Mouse (Mus musculus): Measurements from ENCODE around the gene Onecut3. TPM values are rescaled to one million over a fixed set of nuclear protein-coding genes. Genes with fewer than 3 reads are reported as not detected.
A peak's percentile ranks its signal among the peaks of the same experiment; 100 is the strongest.

Onecut3 gene
- polyA plus RNA-seq, 1 experiment from 2014 or later: not detected

DNA sequence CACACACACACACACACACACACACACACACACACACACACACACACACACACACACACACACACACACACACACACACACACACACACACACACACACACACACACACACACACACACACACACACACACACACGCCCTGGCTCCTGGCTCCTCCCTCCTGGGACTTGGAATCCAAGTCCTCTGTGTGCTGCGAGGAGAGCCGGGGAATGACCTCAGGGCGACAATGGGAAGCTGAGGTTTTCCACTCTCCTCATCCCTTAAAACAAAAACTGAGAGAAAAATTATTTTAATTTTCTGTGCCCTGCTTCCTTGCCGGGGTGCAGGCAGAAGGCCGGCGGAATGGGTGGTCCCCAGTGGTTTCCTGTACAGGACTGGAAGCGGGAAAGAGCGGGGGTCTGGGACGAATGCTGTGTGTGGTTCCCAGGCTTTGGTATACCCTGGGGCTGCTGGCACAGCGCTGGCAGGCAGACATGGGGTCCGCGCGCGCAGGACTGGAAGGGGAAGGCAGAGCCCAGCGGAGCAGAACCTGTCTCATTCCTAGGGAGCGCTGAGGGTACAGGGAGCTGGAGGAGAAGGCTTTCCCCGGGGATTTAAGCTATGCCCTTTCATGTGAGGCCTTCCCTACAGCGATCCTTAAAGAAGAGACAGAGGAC, 30.1 kb upstream of the Onecut3 start:
- H3K9me3 ChIP-seq (replicated peaks): no peaks in the 10 kb centered on the region
- peak overlapping the region; percentile 41; the same call in 1 of the 2 replicates for H3K4me2 ChIP-seq
- no peak overlapping the region for H3K9ac ChIP-seq
- peaks cover 17% of the 10 kb centered on the region for H3K4me1 ChIP-seq (replicated peaks)
- H3K27ac ChIP-seq: peak overlapping the region; percentile 56
- peaks cover 6% of the 10 kb centered on the region; the same call in 1 of the 2 replicates for H3K27me3 ChIP-seq
- no peaks in the 10 kb centered on the region for H3K36me3 ChIP-seq
- H3K4me3 ChIP-seq: no peak overlapping the region
- no peak for ATAC-seq (replicated peaks; ENCODE audit: insufficient number of reproducible peaks, insufficient read depth, low FRiP score, low read depth)
- WGBS: 10% methylated on average over 19 of the region's 19 CpGs

DNA sequence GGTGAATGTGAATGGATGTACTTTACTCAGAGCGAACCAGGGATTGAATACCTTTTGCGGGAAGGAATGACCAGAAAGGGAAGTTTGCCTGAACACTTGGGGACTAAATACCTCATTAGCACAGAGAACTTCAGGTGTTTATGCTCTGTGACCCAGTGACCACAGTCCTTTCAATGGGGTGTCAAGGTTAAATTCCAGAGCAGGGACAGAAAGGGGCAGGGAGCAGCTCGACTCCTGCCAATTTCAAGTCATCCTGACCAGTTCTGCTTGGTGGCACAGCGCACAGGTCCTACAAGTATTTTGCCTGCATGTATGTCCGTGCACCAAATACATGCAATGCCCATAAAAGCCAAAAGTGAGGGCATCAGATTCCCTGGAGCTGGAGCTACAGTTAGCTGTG, 29.6 kb upstream of the Onecut3 start:
- ATAC-seq (replicated peaks; ENCODE audit: insufficient number of reproducible peaks, insufficient read depth, low FRiP score, low read depth): no peak
- Histone ChIP-seq H3K9me3 (replicated peaks) (no peaks in the 10 kb centered on the region), H3K4me3 (no peak overlapping the region), H3K4me1 (replicated peaks) (peaks cover 17% of the 10 kb centered on the region), H3K4me2 (no peak overlapping the region), H3K36me3 (no peaks in the 10 kb centered on the region), H3K27ac (peak overlapping the region; percentile 56), H3K9ac (no peak overlapping the region), H3K27me3 (peaks cover 11% of the 10 kb centered on the region; the same call in 1 of the 2 replicates)
- 66% methylated on average over 5 of the region's 5 CpGs for WGBS

DNA sequence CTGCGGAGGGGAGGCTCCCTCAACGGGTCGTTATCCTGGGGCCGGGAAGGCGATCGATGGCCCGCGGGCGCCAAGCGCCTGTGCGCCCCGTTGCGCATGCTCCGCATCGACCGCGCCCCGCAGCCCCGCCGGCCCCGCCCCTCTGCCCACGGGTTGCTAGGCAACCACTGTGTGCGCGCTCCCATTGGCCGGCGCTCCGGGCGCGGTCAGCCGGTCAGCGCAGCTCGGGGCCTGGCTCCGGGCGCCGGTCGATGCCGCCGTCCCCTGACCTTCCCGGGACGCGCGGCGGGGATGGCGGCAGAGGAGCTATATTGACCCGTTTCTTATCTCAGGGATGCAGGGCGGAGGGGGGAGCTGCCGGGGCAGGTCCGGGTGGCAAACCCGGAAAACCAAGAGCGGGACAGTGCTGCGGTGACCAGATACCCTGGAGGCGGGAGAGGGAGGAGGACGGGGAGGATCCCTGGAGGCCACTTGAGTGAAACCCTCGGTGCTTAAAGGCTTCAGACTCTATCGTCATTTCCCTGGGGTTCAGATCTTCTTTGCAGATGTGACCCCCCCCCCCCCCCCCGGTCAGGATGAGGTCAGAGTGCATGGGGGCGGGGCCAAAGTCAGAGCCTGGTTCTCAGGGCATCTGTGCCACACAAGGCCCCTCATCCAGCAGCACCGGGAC, 19.2 kb upstream of the Onecut3 start:
- peaks cover 59% of the 10 kb centered on the region for H3K27me3 ChIP-seq
- H3K4me3 ChIP-seq: peak overlapping the region; percentile 67
- H3K27ac ChIP-seq: no peak overlapping the region

DNA sequence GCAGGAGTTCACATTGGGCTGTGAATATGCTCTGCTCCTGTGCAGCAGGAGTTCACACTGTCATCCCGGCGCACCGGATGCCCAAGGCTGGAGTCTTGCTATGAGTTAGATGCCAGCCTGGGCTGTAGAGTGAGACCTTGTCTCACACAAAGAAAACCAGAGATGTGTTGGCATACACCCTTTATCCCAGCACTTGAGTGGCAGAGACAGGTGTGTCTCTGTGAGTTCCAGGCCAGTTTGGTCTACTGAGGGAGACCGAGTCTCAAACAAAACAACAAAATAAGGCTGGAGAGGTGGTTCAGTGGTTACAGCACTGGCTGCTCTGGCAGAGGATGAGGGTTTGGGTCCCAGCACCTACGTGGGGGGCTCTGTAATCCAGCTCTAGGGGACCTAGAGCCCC, 16.1 kb upstream of the Onecut3 start:
- no peaks in the 10 kb centered on the region for H3K36me3 ChIP-seq
- H3K4me3 ChIP-seq: no peak overlapping the region
- H3K27me3 ChIP-seq: peaks cover 55% of the 10 kb centered on the region
- no peak for ATAC-seq (replicated peaks; ENCODE audit: insufficient number of reproducible peaks, insufficient read depth, low FRiP score, low read depth)
- 68% methylated on average over 5 of the region's 5 CpGs for WGBS
- no peak overlapping the region for H3K27ac ChIP-seq
- peaks cover 10% of the 10 kb centered on the region for H3K4me1 ChIP-seq (replicated peaks)
- no peak overlapping the region for H3K4me2 ChIP-seq
- H3K9ac ChIP-seq: no peak overlapping the region
- H3K9me3 ChIP-seq (replicated peaks): no peaks in the 10 kb centered on the region

More for the DNA sequence above, 19.2 kb upstream of the Onecut3 start:
- H3K9me3 ChIP-seq (replicated peaks): no peaks in the 10 kb centered on the region
- peaks cover 8% of the 10 kb centered on the region for H3K4me1 ChIP-seq (replicated peaks)
- peak overlapping the region; percentile 56 for H3K9ac ChIP-seq
- H3K4me2 ChIP-seq: peak overlapping the region; percentile 92
- peak; percentile 82 for ATAC-seq (replicated peaks; ENCODE audit: insufficient number of reproducible peaks, insufficient read depth, low FRiP score, low read depth)
- no peaks in the 10 kb centered on the region for H3K36me3 ChIP-seq
- under 1% methylated on average over 58 of the region's 58 CpGs for WGBS

DNA sequence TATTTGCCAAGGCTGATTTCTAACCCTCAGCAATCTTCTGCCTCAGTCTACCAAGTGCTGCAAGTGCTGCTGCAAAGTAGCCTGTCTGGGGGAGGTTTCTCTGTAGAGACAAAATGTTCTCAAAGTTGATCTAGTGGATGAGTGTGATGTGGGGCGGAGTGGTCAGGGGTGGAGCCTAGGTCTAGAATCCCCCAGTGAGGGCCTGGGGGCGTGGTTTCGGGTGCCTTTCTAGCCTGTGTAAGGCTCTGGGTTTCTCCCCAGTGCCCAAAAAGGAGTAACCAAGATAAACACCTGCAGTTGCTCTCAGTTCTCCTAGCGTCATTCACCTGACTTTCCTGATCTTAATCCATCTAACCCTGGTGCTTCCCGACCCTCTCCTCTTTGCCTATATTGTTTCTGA, 13.6 kb upstream of the Onecut3 start:
- no peak overlapping the region for H3K4me2 ChIP-seq
- H3K4me3 ChIP-seq: no peak overlapping the region
- H3K4me1 ChIP-seq (replicated peaks): 0 out of 2 replicates have a peak, but pooled peaks cover 2% of the 10 kb centered on the region
- no peak for ATAC-seq (replicated peaks; ENCODE audit: insufficient number of reproducible peaks, insufficient read depth, low FRiP score, low read depth)
- H3K9ac ChIP-seq: no peak overlapping the region
- no peak overlapping the region for H3K27ac ChIP-seq
- peaks cover 72% of the 10 kb centered on the region for H3K27me3 ChIP-seq
- 14% methylated on average over 5 of the region's 5 CpGs for WGBS
- no peaks in the 10 kb centered on the region for H3K9me3 ChIP-seq (replicated peaks)
- no peaks in the 10 kb centered on the region for H3K36me3 ChIP-seq

DNA sequence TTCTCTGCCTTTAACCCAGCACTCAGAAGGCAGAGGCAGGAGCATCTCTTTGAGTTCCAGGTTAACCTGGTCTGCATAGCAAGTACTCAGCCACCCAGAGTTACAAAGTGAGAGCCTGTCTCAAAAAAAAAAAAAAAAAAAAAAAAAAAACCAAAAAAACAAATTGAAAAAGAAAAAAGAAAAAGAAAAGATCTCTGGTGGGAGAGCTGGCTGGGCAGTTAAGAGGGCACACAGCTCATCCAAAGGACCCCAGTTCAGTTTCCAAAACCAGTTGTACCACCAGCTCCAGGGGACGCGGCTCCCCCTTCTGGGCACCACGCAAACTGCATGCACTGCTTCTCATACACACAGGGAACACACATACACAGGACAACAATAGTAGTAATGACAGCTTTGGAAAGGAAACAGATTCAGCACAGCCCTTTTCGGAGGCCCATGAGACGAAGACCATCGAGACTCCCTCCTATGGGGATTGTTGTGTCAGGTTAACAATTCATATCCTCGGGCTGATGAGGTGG, 7.7 kb upstream of the Onecut3 start:
- H3K4me1 ChIP-seq (replicated peaks): peaks cover 16% of the 10 kb centered on the region
- no peak for ATAC-seq (replicated peaks; ENCODE audit: insufficient number of reproducible peaks, insufficient read depth, low FRiP score, low read depth)
- no peak overlapping the region for H3K27ac ChIP-seq
- no peak overlapping the region for H3K9ac ChIP-seq
- H3K9me3 ChIP-seq (replicated peaks): no peaks in the 10 kb centered on the region
- H3K36me3 ChIP-seq: no peaks in the 10 kb centered on the region
- 68% methylated on average over 7 of the region's 7 CpGs for WGBS
- no peak overlapping the region for H3K4me2 ChIP-seq
- H3K27me3 ChIP-seq: peaks cover 90% of the 10 kb centered on the region
- no peak overlapping the region for H3K4me3 ChIP-seq

DNA sequence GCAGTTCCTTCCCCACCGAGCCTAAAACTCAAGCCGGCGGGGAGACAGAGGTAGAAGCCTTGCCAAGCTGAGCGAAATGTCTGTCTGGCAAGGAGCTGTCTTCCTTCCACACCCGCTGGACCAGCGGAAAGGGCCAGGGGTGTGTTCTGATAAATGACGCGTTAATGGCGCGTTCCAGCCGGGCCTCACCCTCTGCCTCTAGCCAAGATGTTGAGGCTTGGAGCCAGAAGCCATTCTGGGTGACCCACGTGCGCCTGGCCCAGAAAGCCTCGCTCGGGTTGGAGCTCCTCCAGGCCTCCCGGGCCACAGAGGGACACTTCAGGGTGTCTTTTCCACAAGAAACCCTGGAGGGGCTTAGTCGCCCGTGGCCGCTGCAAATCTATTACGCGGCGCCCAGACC, 4.6 kb upstream of the Onecut3 start:
- Histone ChIP-seq H3K9me3 (replicated peaks) (no peaks in the 10 kb centered on the region), H3K4me3 (peak overlapping the region; percentile 25), H3K9ac (no peak overlapping the region), H3K4me1 (replicated peaks) (peaks cover 23% of the 10 kb centered on the region), H3K4me2 (peak overlapping the region; percentile 46), H3K36me3 (no peaks in the 10 kb centered on the region), H3K27me3 (peaks cover 93% of the 10 kb centered on the region), H3K27ac (no peak overlapping the region)
- no peak; the same call in 1 of the 2 replicates for ATAC-seq (replicated peaks; ENCODE audit: insufficient number of reproducible peaks, insufficient read depth, low FRiP score, low read depth)
- under 1% methylated on average over 22 of the region's 22 CpGs for WGBS

DNA sequence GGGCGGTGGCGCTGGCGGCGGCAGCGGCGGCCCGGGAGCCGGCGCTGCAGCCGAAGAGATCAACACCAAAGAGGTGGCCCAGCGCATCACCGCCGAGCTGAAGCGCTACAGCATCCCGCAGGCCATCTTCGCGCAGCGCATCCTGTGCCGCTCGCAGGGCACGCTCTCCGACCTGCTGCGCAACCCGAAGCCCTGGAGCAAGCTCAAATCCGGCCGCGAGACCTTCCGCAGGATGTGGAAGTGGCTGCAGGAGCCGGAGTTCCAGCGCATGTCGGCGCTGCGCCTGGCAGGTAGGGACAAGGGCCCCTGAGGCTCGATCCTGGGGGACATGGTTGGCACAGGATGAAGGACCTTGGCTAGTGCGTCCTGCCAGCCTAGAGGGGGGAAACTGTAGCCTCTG, 1.3 kb downstream of the Onecut3 start:
- Histone ChIP-seq H3K36me3 (no peaks in the 10 kb centered on the region), H3K9ac (no peak overlapping the region), H3K4me3 (peak overlapping the region; percentile 44), H3K4me1 (replicated peaks) (peaks cover 34% of the 10 kb centered on the region), H3K4me2 (peak overlapping the region; percentile 85), H3K27ac (no peak overlapping the region), H3K9me3 (replicated peaks) (no peaks in the 10 kb centered on the region), H3K27me3 (peaks cover 99% of the 10 kb centered on the region)
- 2% methylated on average over 35 of the region's 35 CpGs for WGBS
- no peak for ATAC-seq (replicated peaks; ENCODE audit: insufficient number of reproducible peaks, insufficient read depth, low FRiP score, low read depth)

DNA sequence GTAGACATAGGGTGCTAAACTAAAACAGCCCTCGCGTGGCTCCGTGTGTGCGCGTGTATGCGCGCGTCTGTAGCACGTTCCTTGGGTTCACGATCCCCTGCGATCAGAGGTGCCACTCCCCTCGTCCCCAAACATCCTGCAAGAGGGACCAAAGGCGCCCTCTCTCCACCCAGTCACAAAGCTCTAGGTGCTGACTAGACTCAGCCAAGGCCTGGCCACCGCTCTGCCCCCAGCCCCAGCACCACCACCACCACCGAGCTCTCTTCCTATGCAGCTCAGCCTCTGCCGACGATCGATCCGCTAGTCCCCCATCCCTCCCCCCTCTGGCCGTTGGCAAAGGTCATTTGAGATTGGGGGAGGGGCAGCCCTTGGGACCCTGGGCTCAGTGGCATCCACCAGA, 1.8 kb downstream of the Onecut3 start:
- Histone ChIP-seq H3K4me2 (peak overlapping the region; percentile 85; the same call in 1 of the 2 replicates), H3K36me3 (no peaks in the 10 kb centered on the region), H3K9ac (no peak overlapping the region), H3K4me1 (replicated peaks) (peaks cover 30% of the 10 kb centered on the region), H3K27me3 (peaks cover 99% of the 10 kb centered on the region), H3K4me3 (peak overlapping the region; percentile 44), H3K9me3 (replicated peaks) (no peaks in the 10 kb centered on the region), H3K27ac (no peak overlapping the region)
- ATAC-seq (replicated peaks; ENCODE audit: insufficient number of reproducible peaks, insufficient read depth, low FRiP score, low read depth): no peak
- under 1% methylated on average over 20 of the region's 20 CpGs for WGBS

DNA sequence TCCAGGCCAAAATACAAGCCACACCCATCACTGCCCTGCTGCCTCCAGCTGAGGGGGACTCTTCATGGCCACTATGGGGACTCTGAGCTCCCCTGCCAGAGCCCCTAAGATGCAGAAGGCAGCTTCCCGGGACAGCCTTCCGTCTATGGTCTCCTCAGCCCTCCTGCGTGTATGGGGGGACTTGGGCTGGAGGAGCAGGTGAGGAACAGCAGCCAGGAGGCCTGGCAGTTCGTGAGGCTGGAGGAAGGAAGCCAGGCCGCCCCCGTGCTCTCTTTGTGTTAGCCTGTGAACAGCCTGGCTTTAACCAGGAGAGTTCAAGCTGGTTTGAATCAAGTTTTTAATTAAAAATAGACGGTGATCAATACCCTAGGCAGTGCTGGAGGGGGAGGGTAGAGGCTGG, 7.7 kb downstream of the Onecut3 start:
- no peak for ATAC-seq (replicated peaks; ENCODE audit: insufficient number of reproducible peaks, insufficient read depth, low FRiP score, low read depth)
- 4% methylated on average over 7 of the region's 7 CpGs for WGBS

DNA sequence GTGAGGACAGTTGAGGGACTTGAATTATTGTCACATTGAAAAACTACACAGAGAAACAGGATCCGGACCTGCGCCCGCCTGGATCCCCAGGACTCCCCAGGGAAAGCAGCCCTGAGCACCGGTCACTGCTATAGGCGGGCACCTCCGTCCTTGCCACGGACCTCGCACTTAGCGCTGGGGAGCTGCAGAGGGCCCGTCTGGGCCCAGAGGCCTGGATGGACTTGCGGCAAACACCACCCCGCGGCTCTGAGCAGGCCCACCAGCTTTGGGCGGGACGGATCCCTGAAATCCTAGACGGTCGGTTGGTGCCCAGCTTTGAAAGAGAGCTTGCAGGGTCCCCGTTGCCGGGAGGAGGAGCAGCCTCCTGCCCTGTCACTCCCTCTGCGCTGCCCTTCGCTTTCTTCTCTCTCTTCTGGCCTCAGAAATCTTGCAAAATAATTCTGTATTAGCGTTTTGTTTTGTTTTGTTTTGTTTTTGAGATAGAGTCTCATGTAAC, 8.2 kb downstream of the Onecut3 start:
- peaks cover 92% of the 10 kb centered on the region for H3K27me3 ChIP-seq
- peaks cover 15% of the 10 kb centered on the region for H3K4me1 ChIP-seq (replicated peaks)
- no peaks in the 10 kb centered on the region for H3K9me3 ChIP-seq (replicated peaks)
- no peak overlapping the region for H3K9ac ChIP-seq
- H3K4me2 ChIP-seq: no peak overlapping the region
- H3K4me3 ChIP-seq: no peak overlapping the region
- no peak overlapping the region for H3K27ac ChIP-seq
- ATAC-seq (replicated peaks; ENCODE audit: insufficient number of reproducible peaks, insufficient read depth, low FRiP score, low read depth): no peak
- WGBS: 4% methylated on average over 22 of the region's 22 CpGs
- H3K36me3 ChIP-seq: no peaks in the 10 kb centered on the region

More for the DNA sequence above, 7.7 kb downstream of the Onecut3 start:
- H3K36me3 ChIP-seq: no peaks in the 10 kb centered on the region
- H3K4me3 ChIP-seq: no peak overlapping the region
- H3K9me3 ChIP-seq (replicated peaks): no peaks in the 10 kb centered on the region
- peaks cover 15% of the 10 kb centered on the region for H3K4me1 ChIP-seq (replicated peaks)
- H3K9ac ChIP-seq: no peak overlapping the region
- H3K27me3 ChIP-seq: peaks cover 92% of the 10 kb centered on the region
- H3K27ac ChIP-seq: no peak overlapping the region
- H3K4me2 ChIP-seq: no peak overlapping the region
